Mouse (Mus musculus): ENCODE measurements around the gene Cldn3. TPM values are rescaled to one million over a fixed set of nuclear protein-coding genes. Genes with fewer than 3 reads are reported as not detected.

Cldn3 gene
- polyA plus RNA-seq, 1 experiment from 2014 or later: 0.48 TPM

DNA sequence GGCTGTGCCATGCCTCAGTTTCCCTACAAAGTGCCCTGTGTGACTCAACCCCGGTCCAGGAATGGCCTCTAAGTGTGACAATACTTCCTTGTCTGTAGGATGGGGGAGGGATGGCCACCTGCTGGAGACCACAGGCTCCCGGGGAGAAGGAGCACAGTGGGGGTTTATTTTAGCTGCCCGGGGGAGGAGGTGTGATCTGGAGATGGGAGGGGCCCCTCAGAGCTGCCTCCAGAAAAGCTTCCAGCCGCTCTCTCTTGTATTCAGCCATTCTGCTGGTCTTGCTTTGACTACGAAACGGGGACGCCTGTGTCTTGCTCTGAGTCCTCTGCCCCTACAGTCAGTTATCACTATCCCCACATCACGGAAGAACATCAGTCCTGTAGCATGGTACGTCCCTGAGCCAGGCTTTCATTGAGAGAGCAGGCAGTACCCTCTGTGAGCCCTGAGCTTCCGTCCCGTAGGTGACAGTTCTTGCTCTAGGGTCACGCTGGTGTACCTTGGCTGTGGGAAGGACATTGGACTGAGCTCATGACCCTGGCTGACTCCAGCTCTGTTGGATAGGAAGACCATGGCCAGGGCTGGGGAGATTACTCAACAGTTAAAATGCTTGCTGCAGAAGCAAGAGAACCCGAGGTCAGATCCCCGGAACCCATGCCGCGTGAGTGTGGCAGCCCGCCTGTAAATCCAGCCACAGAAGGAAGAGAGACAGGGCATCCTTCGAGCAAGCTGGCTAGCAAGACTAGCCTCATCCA lies 49.8 kb downstream of the Cldn3 start:
- Histone ChIP-seq H3K27ac (ENCODE audit: low read depth, low read length) (no peak overlapping the region), H3K27me3 (ENCODE audit: control insufficient read depth, insufficient read depth, low read length) (no peaks in the 10 kb centered on the region), H3K9ac (replicated peaks; ENCODE audit: low read depth, low read length) (no peak overlapping the region), H3K36me3 (ENCODE audit: control insufficient read depth, insufficient read depth, low read length) (no peaks in the 10 kb centered on the region), H3K4me2 (ENCODE audit: low read depth, low read length) (no peak overlapping the region), H3K9me3 (ENCODE audit: control insufficient read depth, low read length) (no peaks in the 10 kb centered on the region), H3K4me3 (ENCODE audit: low read depth, low read length) (no peak overlapping the region), H3K4me1 (ENCODE audit: control insufficient read depth, insufficient read depth, low read length) (no peaks in the 10 kb centered on the region)
- no peak for ATAC-seq (ENCODE audit: low read depth)
- WGBS: 67% methylated on average over 18 of the region's 18 CpGs

Other genes with a start within 250 kb of the Cldn3 start
- gene Eln, start 238.9 kb upstream of the Cldn3 start, polyA plus RNA-seq (2014; fragmentation: Nextera tagmentation; extraction: Ambion mirVana): 7.0 and 8.7 TPM in 2 replicates
- not detected in 2 replicates for gene Tmem270, start 79.5 kb upstream of the Cldn3 start, polyA plus RNA-seq (2014; fragmentation: Nextera tagmentation; extraction: Ambion mirVana)
- 0.32 TPM in 1 of 2 replicates, not detected in the other for gene Cldn13, start 70.7 kb upstream of the Cldn3 start, polyA plus RNA-seq (2014; fragmentation: Nextera tagmentation; extraction: Ambion mirVana)
- 3.7 and 7.4 TPM in 2 replicates for gene Mettl27, start 53.8 kb upstream of the Cldn3 start, polyA plus RNA-seq (2014; fragmentation: Nextera tagmentation; extraction: Ambion mirVana)
- gene Cldn4, start 39.3 kb upstream of the Cldn3 start, polyA plus RNA-seq (2014; fragmentation: Nextera tagmentation; extraction: Ambion mirVana): not detected in 2 replicates
- 74.8 and 79.6 TPM in 2 replicates for gene Abhd11, start 22.9 kb downstream of the Cldn3 start, polyA plus RNA-seq (2014; fragmentation: Nextera tagmentation; extraction: Ambion mirVana)
- 120 and 132 TPM in 2 replicates for gene Stx1a, start 37.3 kb downstream of the Cldn3 start, polyA plus RNA-seq (2014; fragmentation: Nextera tagmentation; extraction: Ambion mirVana)
- 42.2 and 47.0 TPM in 2 replicates for gene Dnajc30, start 78.0 kb downstream of the Cldn3 start, polyA plus RNA-seq (2014; fragmentation: Nextera tagmentation; extraction: Ambion mirVana)
- 60.3 and 72.5 TPM in 2 replicates for gene Bud23, start 78.7 kb downstream of the Cldn3 start, polyA plus RNA-seq (2014; fragmentation: Nextera tagmentation; extraction: Ambion mirVana)
- gene Vps37d, start 92.1 kb downstream of the Cldn3 start, polyA plus RNA-seq (2014; fragmentation: Nextera tagmentation; extraction: Ambion mirVana): 26.9 and 28.8 TPM in 2 replicates
- 0.27 and 0.89 TPM in 2 replicates for gene Mlxipl, start 103.7 kb downstream of the Cldn3 start, polyA plus RNA-seq (2014; fragmentation: Nextera tagmentation; extraction: Ambion mirVana)
- gene Tbl2, start 163.4 kb downstream of the Cldn3 start, polyA plus RNA-seq (2014; fragmentation: Nextera tagmentation; extraction: Ambion mirVana): 16.4 and 17.2 TPM in 2 replicates
- gene Bcl7b, start 182.1 kb downstream of the Cldn3 start, polyA plus RNA-seq (2014; fragmentation: Nextera tagmentation; extraction: Ambion mirVana): 40.0 and 41.6 TPM in 2 replicates
- gene Baz1b, start 201.1 kb downstream of the Cldn3 start, polyA plus RNA-seq (2014; fragmentation: Nextera tagmentation; extraction: Ambion mirVana): 35.0 and 37.3 TPM in 2 replicates

Data from neural tube, embryonic 14.5 days (tissue).